Mouse (Mus musculus): ENCODE results near the gene Hcn3.

DNA sequence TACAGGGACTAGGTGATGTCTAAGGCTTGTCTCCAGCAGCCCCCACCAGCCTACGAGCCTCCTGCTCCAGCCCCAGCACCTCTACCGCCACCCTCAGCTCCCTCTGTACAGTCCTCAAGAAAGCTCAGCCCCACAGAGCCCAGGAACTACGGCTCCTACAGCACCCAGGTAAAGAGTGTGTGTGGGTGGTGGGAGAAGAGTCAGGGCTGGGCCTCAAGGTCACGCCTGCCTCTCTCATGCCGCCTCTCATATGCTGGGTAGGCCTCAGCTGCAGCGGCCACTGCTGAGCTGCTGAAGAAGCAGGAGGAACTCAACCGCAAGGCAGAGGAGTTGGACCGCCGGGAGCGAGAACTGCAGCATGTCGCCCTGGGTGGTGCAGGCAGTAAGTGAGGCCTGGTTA, 19.1 kb upstream of the Hcn3 start:
- TF ChIP-seq ZC3H11A (IDR thresholded peaks at IDR 0.05; ENCODE audit: borderline replicate concordance, low read depth, low read length) (no peak), ZNF384 (IDR thresholded peaks at IDR 0.05; ENCODE audit: low read depth, low read length) (no peak), HCFC1 (IDR thresholded peaks at IDR 0.05; ENCODE audit: borderline replicate concordance, insufficient read depth, low read length) (no peak), CHD2 (IDR thresholded peaks at IDR 0.05; ENCODE audit: low read depth, low read length) (no peak)
